Mouse (Mus musculus): Measurements from ENCODE around the gene Car3. TPM values are rescaled to one million over a fixed set of nuclear protein-coding genes. Genes with fewer than 3 reads are reported as not detected.

Car3 gene
- polyA plus RNA-seq, 1 experiment, result not detected

DNA sequence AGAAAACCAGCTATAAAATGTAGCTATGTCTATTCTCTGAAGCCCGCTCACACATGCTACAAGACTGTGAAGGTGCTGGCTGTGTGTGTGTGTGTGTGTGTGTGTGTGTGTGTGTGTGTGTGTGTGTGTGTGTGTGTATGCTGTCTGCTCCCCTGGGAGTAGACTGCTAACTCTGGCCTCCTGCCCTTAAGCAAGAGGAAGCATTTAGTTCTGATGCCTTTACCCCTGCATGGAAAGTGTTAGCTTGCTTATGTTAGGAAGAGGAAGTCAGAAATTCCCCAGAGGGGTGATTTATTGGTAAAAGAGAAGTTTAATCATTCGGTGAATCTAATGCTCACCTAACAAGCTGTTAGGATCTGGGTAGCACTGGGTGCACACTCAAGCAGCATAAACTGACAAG lies 17.0 kb downstream of the Car3 start:
- no peak overlapping the region for H3K27ac ChIP-seq (ENCODE audit: insufficient read depth, low read depth, low read length)
- WGBS, result 82% methylated on average over 2 of the region's 2 CpGs
- H3K4me1 ChIP-seq (ENCODE audit: control insufficient read depth, insufficient read depth, low read length), result no peaks in the 10 kb centered on the region
- TF ChIP-seq POLR2A (IDR thresholded peaks at IDR 0.05; ENCODE audit: insufficient read depth, low read depth, low read length), result no peak
- no peak for TF ChIP-seq CTCF (IDR thresholded peaks at IDR 0.05; ENCODE audit: insufficient read depth, low read depth, low read length)
- H3K4me3 ChIP-seq (ENCODE audit: insufficient read depth, low read depth, low read length), result no peak overlapping the region

DNA sequence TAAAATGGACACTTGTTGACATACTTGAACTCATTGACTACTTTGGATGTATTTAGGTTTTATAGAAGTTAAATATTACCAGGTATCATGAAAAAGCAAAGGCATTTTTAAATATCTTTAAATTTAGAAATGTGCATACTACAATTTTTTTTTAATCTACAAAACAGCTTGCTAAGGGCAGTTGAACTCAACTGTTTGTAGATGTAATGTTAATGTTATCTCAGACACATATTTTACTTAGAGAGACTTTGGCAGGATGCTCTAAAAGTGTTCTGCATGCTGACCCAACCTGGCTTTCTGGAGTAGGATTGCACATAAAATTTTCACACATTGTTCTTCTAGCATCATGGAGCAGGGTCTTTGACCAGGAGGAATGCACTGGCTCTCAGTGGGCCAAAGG lies 18.7 kb downstream of the Car3 start:
- no peak overlapping the region for H3K27ac ChIP-seq (ENCODE audit: insufficient read depth, low read depth, low read length)
- no peaks in the 10 kb centered on the region for H3K4me1 ChIP-seq (ENCODE audit: control insufficient read depth, insufficient read depth, low read length)
- no peak overlapping the region for H3K4me3 ChIP-seq (ENCODE audit: insufficient read depth, low read depth, low read length)
- TF ChIP-seq POLR2A (IDR thresholded peaks at IDR 0.05; ENCODE audit: insufficient read depth, low read depth, low read length) (no peak), CTCF (IDR thresholded peaks at IDR 0.05; ENCODE audit: insufficient read depth, low read depth, low read length) (no peak)

- Histone ChIP-seq H3K27ac (ENCODE audit: insufficient read depth, low read depth, low read length) (no peak overlapping the region), H3K4me3 (ENCODE audit: insufficient read depth, low read depth, low read length) (no peak overlapping the region), H3K4me1 (ENCODE audit: control insufficient read depth, insufficient read depth, low read length) (0 out of 2 replicates have a peak, but pooled peaks cover 2% of the 10 kb centered on the region)
- TF ChIP-seq CTCF (IDR thresholded peaks at IDR 0.05; ENCODE audit: insufficient read depth, low read depth, low read length) (no peak), POLR2A (IDR thresholded peaks at IDR 0.05; ENCODE audit: insufficient read depth, low read depth, low read length) (no peak)
- 78% methylated on average over 3 of the region's 3 CpGs for WGBS
Measured at GRCm38 (mm10) chr3:14882756-14883155, 19.4 kb downstream of the Car3 start.

DNA sequence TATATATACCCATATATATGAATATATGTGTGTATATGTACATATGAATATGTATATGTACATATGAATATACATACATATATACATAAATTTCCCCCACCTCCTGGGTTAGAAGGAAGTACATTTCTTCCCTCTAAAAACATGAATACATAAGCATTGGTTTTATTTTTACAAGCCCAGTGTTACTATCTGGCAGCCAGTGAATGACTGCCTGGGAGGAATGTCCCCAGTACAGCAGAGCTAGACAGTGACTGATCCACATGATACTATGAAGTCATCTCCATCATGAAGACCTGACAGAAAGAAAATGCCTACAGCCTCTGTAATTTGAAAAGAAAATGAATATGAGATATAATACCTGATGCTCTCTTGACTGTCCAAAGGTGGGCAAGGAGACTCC lies 21.5 kb downstream of the Car3 start:
- no peak for TF ChIP-seq CTCF (IDR thresholded peaks at IDR 0.05; ENCODE audit: insufficient read depth, low read depth, low read length)
- TF ChIP-seq POLR2A (IDR thresholded peaks at IDR 0.05; ENCODE audit: insufficient read depth, low read depth, low read length), result no peak
- Histone ChIP-seq H3K4me3 (ENCODE audit: insufficient read depth, low read depth, low read length) (no peak overlapping the region), H3K4me1 (ENCODE audit: control insufficient read depth, insufficient read depth, low read length) (peaks cover 5% of the 10 kb centered on the region; the same call in 1 of the 2 replicates), H3K27ac (ENCODE audit: insufficient read depth, low read depth, low read length) (no peak overlapping the region)

DNA sequence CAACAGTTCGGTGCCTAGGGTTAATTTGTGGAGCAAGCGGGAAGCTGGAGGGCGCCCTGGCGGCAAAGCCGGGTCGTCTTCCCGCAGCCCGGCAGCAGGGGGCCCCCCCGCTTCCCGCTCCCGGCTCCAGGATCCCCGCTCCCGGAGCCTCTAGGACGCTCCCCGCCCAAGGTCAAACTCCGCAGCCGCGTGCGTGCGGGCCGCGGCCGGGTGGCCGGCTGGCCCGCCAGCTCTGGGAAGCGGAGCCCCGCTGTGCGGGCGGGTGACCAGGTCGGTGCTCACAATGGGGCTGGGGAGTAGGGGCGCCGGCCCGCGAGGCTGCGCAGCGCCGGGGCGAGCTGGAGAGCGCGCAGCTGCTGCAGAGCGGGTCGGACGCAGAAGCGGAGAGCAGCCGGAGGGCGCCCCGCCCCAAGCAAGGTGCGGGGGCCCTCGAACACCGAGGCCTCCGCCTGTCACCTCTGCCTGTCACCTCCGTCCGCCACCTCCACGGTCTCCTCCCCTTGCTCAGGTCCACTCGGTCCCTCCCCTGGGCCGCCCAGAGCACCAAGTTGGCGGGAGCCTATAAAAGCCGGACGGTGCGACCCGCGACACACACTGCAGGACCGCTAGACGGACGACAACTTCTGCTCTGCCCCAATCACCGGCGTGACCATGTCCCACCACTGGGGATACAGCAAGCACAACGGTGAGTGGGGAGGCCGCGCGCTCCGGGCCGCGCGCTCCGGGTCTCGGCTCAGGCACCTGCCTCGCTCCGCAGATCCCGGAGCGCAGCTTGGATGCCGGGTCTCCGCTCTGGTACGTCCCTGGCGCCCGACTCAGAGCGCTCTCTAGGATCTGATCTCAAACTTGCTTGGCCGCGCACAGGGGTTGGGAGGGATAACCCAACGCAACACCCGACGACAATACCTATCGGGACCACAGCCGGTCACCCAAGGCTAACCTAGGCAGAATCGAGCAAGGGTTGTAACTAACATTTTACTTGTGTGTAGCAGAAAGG lies 23.1 kb downstream of the Car3 start, which contains the start of gene Car2:
TSS of gene Car2 (plus strand) at position 172 of the 997 bp plus-strand sequence.
- WGBS, result under 1% methylated on average over 95 of the region's 95 CpGs
- TF ChIP-seq POLR2A (IDR thresholded peaks at IDR 0.05; ENCODE audit: insufficient read depth, low read depth, low read length) (no peak), CTCF (IDR thresholded peaks at IDR 0.05; ENCODE audit: insufficient read depth, low read depth, low read length) (peak; percentile 35)
- Histone ChIP-seq H3K4me1 (ENCODE audit: control insufficient read depth, insufficient read depth, low read length) (peaks cover 5% of the 10 kb centered on the region; the same call in 1 of the 2 replicates), H3K27ac (ENCODE audit: insufficient read depth, low read depth, low read length) (peak within 1 kb of the TSS; percentile 72), H3K4me3 (ENCODE audit: insufficient read depth, low read depth, low read length) (peak within 1 kb of the TSS; percentile 56)

DNA sequence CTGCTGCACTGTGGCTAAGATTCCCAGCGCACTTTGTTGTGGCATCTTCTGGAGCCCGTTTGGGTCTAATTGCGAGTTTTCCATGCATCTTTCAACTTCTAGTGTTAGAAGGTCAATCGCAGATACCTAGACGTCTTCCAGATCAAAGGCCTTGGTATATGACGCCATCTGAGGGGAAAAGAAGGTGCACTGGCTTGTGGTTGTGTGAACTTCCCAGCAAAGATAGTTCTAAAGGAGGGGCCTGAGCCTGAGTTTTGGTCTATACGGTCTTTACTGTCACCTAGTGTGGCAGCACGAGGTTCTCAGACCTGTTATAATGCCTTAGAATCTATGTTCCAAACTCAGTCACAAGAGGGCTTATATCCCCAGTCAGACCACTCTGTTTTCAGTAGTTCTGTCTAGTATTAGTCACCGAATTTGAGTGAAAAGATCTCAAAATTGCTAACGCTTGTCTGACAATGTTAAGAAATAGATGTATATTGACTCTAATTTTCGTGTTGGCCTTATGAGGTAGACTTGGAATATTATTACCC lies 23.9 kb downstream of the Car3 start:
- Histone ChIP-seq H3K4me3 (ENCODE audit: insufficient read depth, low read depth, low read length) (peak overlapping the region; percentile 56), H3K27ac (ENCODE audit: insufficient read depth, low read depth, low read length) (no peak overlapping the region), H3K4me1 (ENCODE audit: control insufficient read depth, insufficient read depth, low read length) (peaks cover 5% of the 10 kb centered on the region; the same call in 1 of the 2 replicates)
- 49% methylated on average over 11 of the region's 11 CpGs for WGBS
- TF ChIP-seq CTCF (IDR thresholded peaks at IDR 0.05; ENCODE audit: insufficient read depth, low read depth, low read length), result no peak
- TF ChIP-seq POLR2A (IDR thresholded peaks at IDR 0.05; ENCODE audit: insufficient read depth, low read depth, low read length), result no peak

DNA sequence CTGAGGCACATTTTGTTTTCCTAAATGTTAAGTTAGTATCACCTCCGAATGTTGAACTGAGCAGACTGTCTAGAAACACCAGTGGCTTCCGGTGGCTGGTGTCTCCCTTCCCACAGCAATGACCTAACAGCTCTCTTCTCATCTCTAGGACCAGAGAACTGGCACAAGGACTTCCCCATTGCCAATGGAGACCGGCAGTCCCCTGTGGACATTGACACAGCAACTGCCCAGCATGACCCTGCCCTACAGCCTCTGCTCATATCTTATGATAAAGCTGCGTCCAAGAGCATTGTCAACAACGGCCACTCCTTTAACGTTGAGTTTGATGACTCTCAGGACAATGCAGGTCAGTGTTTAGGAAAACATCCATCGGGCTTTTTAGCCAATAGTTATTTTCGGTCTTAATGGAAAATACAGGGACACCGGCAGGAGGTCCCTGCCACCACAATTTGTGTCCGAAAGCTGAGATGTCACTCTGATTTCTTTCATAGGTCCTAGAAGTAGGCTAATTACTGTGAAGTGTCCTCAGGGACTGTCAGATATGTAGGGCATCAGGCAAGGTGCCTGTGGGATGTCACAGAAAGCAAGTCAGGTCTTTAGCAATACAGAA lies 24.5 kb downstream of the Car3 start:
- WGBS, result 67% methylated on average over 10 of the region's 10 CpGs
- Histone ChIP-seq H3K4me3 (ENCODE audit: insufficient read depth, low read depth, low read length) (peak overlapping the region; percentile 11; the same call in 1 of the 2 replicates), H3K27ac (ENCODE audit: insufficient read depth, low read depth, low read length) (no peak overlapping the region), H3K4me1 (ENCODE audit: control insufficient read depth, insufficient read depth, low read length) (peaks cover 5% of the 10 kb centered on the region; the same call in 1 of the 2 replicates)
- TF ChIP-seq CTCF (IDR thresholded peaks at IDR 0.05; ENCODE audit: insufficient read depth, low read depth, low read length) (no peak), POLR2A (IDR thresholded peaks at IDR 0.05; ENCODE audit: insufficient read depth, low read depth, low read length) (no peak)

DNA sequence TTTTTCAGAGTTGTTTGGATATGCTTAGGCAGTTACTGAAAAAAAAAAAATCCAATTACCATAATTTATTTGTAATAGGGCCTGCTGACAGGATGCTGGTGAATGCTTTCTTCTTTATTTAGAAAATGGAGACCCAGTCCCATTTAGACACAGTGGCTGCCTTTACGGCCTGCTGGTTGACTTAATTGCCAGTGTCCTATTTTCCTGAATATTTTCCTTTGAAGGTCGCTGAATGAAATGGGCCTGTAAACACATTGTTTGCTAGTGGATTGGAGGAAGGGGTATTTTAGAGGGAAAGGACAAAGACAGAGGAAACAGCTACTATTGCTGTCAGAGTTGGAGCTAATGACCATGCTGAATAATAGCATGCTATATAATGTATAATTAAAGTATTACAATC lies 25.2 kb downstream of the Car3 start:
- Histone ChIP-seq H3K27ac (ENCODE audit: insufficient read depth, low read depth, low read length) (no peak overlapping the region), H3K4me1 (ENCODE audit: control insufficient read depth, insufficient read depth, low read length) (peaks cover 5% of the 10 kb centered on the region; the same call in 1 of the 2 replicates), H3K4me3 (ENCODE audit: insufficient read depth, low read depth, low read length) (no peak overlapping the region)
- WGBS, result 37% methylated on average over 2 of the region's 2 CpGs
- TF ChIP-seq CTCF (IDR thresholded peaks at IDR 0.05; ENCODE audit: insufficient read depth, low read depth, low read length), result no peak
- no peak for TF ChIP-seq POLR2A (IDR thresholded peaks at IDR 0.05; ENCODE audit: insufficient read depth, low read depth, low read length)

Data from olfactory bulb, adult 2 months (tissue).